In the genomic region with DNA sequence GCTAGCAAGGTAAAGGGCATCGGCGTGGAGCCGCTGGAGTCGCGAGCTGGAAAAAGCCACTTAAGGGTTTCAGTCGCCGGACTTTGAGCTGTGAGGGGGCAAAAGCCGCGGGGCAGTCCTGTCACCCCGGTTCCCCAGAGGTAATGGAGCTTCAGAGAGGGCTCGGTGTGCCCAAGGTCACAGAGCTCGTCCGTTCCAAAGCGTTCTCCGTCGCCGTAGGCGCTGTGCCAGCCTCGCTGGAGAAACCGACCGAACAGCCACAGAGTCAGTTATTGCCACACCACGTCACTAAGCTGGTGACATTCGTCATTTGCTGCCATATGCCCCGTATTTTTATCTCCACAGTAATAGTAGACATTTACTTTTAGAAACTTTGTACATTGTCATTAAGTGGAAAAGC, we compare ENCODE assay signal across 8 mouse cellular contexts. TPM values are rescaled to one million over a fixed set of nuclear protein-coding genes. Genes with fewer than 3 reads are reported as not detected.
DNase-seq lines count a peak whose midpoint lies in the region; ATAC-seq and TF ChIP-seq lines count a peak whose summit lies in the region.

No protein-coding gene starts in this region.

- no peaks in the 10 kb centered on the region for H3K27me3 ChIP-seq in hindbrain, postnatal 0 days (ENCODE audit: insufficient read depth, low read length)
- no peaks in the 10 kb centered on the region for H3K27me3 ChIP-seq in limb, embryonic 10.5 days (ENCODE audit: low read depth, poor library complexity, severe bottlenecking)
- no peaks in the 10 kb centered on the region for H3K27me3 ChIP-seq in stomach, embryonic 16.5 days (ENCODE audit: control insufficient read depth, insufficient read depth, low read length)

- no peaks in the 10 kb centered on the region for H3K9me3 ChIP-seq in hindbrain, postnatal 0 days (ENCODE audit: low read length)
- H3K9me3 ChIP-seq in limb, embryonic 10.5 days (replicated peaks): no peaks in the 10 kb centered on the region
- no peaks in the 10 kb centered on the region for H3K9me3 ChIP-seq in stomach, embryonic 16.5 days (replicated peaks; ENCODE audit: control insufficient read depth, low read length)

- H3K27ac ChIP-seq in hindbrain, postnatal 0 days: peak overlapping the region; percentile 95
- H3K27ac ChIP-seq in limb, embryonic 10.5 days: peak overlapping the region; percentile 93
- H3K27ac ChIP-seq in stomach, embryonic 16.5 days (ENCODE audit: low read length): peak overlapping the region; percentile 96

- peak overlapping the region; percentile 84 for H3K9ac ChIP-seq in hindbrain, postnatal 0 days (replicated peaks; ENCODE audit: low read length)
- H3K9ac ChIP-seq in stomach, embryonic 16.5 days (ENCODE audit: low read length): peak overlapping the region; percentile 98

- TF ChIP-seq CTCF in hindbrain, postnatal 0 days (IDR thresholded peaks at IDR 0.05; ENCODE audit: low read depth): no peak

- peaks cover 8% of the 10 kb centered on the region for H3K4me1 ChIP-seq in hindbrain, postnatal 0 days (ENCODE audit: insufficient read depth, low read length)
- H3K4me1 ChIP-seq in limb, embryonic 10.5 days: peaks cover 12% of the 10 kb centered on the region
- H3K4me1 ChIP-seq in stomach, embryonic 16.5 days (ENCODE audit: control insufficient read depth, insufficient read depth, low read length): peaks cover 16% of the 10 kb centered on the region

- intact Hi-C loops in gastrocnemius, postnatal 14 days (cut with DNase I; ENCODE audit: low total_unique reads): no loop called here

- H3K4me3 ChIP-seq in hindbrain, postnatal 0 days (ENCODE audit: low read length): peak overlapping the region; percentile 72
- peak overlapping the region; percentile 95 for H3K4me3 ChIP-seq in limb, embryonic 10.5 days
- peak overlapping the region; percentile 98 for H3K4me3 ChIP-seq in stomach, embryonic 16.5 days (replicated peaks; ENCODE audit: low read length)

- H3K4me2 ChIP-seq in hindbrain, postnatal 0 days (ENCODE audit: low read depth, low read length): peak overlapping the region; percentile 68
- peak overlapping the region; percentile 72 for H3K4me2 ChIP-seq in stomach, embryonic 16.5 days (ENCODE audit: low read depth, low read length)

- ATAC-seq in common myeloid progenitor, adult 5-6 weeks (replicated peaks; ENCODE audit: low read depth, poor library complexity, severe bottlenecking): peak; percentile 64
- peak; percentile 52 for ATAC-seq in hindbrain, postnatal 0 days
- peak; percentile 74 for ATAC-seq in megakaryocyte-erythroid progenitor cell, adult 5-6 weeks (replicated peaks; ENCODE audit: low FRiP score, low TSS enrichment, poor library complexity, severe bottlenecking)
- ATAC-seq in stomach, embryonic 16.5 days (ENCODE audit: insufficient read depth, low FRiP score): peak; percentile 62

- H3K36me3 ChIP-seq in hindbrain, postnatal 0 days (ENCODE audit: insufficient read depth, low read length): no peaks in the 10 kb centered on the region
- peaks cover 14% of the 10 kb centered on the region; the same call in 1 of the 2 replicates for H3K36me3 ChIP-seq in limb, embryonic 10.5 days
- no peaks in the 10 kb centered on the region for H3K36me3 ChIP-seq in stomach, embryonic 16.5 days (ENCODE audit: control insufficient read depth, insufficient read depth, low read length)

- DNase-seq in CD4-positive, CD25-positive, alpha-beta regulatory T cell, adult 2 months (ENCODE audit: low read depth, low spot score): peak; percentile 79
- DNase-seq in adrenal gland, adult (ENCODE audit: inconsistent age in 2 of 2, low spot score in 1 of 2): peak; percentile 90 to 96
- DNase-seq in gastrocnemius, postnatal 14 days: peak; percentile 79
- DNase-seq in hindbrain, postnatal 0 days (ENCODE audit: low spot score): peak; percentile 75
- DNase-seq in limb, embryonic 10.5 days (ENCODE audit: low spot score): no peak

- 1% methylated on average over 24 of the region's 24 CpGs for WGBS in hindbrain, postnatal 0 days
- WGBS in limb, embryonic 10.5 days: under 1% methylated on average over 24 of the region's 24 CpGs
- 0% methylated on average over 24 of the region's 24 CpGs for WGBS in stomach, embryonic 16.5 days

RNA-seq across cellular contexts. Expression of a gene that starts 0.4 kb away (rescaled TPM):
- 32.4 and 34.1 TPM in 2 replicates for total RNA-seq in common myeloid progenitor, adult 5-6 weeks (2017)
- total RNA-seq in gastrocnemius, postnatal 14 days (2021): 10 to 100 TPM; 32.0 to 33.5 TPM
- 62.5 and 72.6 TPM in 2 replicates for total RNA-seq in hindbrain, postnatal 0 days (2014; rRNA removed)
- polyA plus RNA-seq in hindbrain, postnatal 0 days (2015; fragmentation: Nextera tagmentation; extraction: Ambion mirVana): 139 and 144 TPM in 2 replicates
- 195 and 198 TPM in 2 replicates for polyA plus RNA-seq in limb, embryonic 10.5 days (2016; fragmentation: Nextera tagmentation; extraction: Ambion mirVana)
- 52.3 and 71.1 TPM in 2 replicates for total RNA-seq in megakaryocyte-erythroid progenitor cell, adult 5-6 weeks (2014; fragmentation: Nextera tagmentation)
- 31.6 and 38.2 TPM in 2 replicates for total RNA-seq in megakaryocyte-erythroid progenitor cell, adult 5-6 weeks (2017)
- polyA plus RNA-seq in stomach, embryonic 16.5 days (2015; fragmentation: Nextera tagmentation; extraction: Ambion mirVana): 78.3 and 84.7 TPM in 2 replicates

RNA-seq across cellular contexts. Expression of a gene that starts 0.5 kb away (rescaled TPM):
- total RNA-seq in common myeloid progenitor, adult 5-6 weeks (2017): 16.8 and 30.8 TPM in 2 replicates
- 100 to 1,000 TPM; 341 to 397 TPM for total RNA-seq in gastrocnemius, postnatal 14 days (2021)
- total RNA-seq in hindbrain, postnatal 0 days (2014; rRNA removed): 109 and 133 TPM in 2 replicates
- 54.7 and 59.2 TPM in 2 replicates for polyA plus RNA-seq in hindbrain, postnatal 0 days (2015; fragmentation: Nextera tagmentation; extraction: Ambion mirVana)
- polyA plus RNA-seq in limb, embryonic 10.5 days (2016; fragmentation: Nextera tagmentation; extraction: Ambion mirVana): 51.2 and 65.5 TPM in 2 replicates
- total RNA-seq in megakaryocyte-erythroid progenitor cell, adult 5-6 weeks (2014; fragmentation: Nextera tagmentation): 64.1 and 92.7 TPM in 2 replicates
- total RNA-seq in megakaryocyte-erythroid progenitor cell, adult 5-6 weeks (2017): 46.0 and 49.4 TPM in 2 replicates
- 84.6 and 94.3 TPM in 2 replicates for polyA plus RNA-seq in stomach, embryonic 16.5 days (2015; fragmentation: Nextera tagmentation; extraction: Ambion mirVana)

RNA-seq across cellular contexts. Expression of a gene that starts 18.6 kb away (rescaled TPM):
- total RNA-seq in common myeloid progenitor, adult 5-6 weeks (2017): 51.3 and 54.3 TPM in 2 replicates
- total RNA-seq in gastrocnemius, postnatal 14 days (2021): 10 to 100 TPM; 37.3 to 39.4 TPM
- 65.3 and 81.6 TPM in 2 replicates for total RNA-seq in hindbrain, postnatal 0 days (2014; rRNA removed)
- 102 TPM in 2 replicates for polyA plus RNA-seq in hindbrain, postnatal 0 days (2015; fragmentation: Nextera tagmentation; extraction: Ambion mirVana)
- 201 and 208 TPM in 2 replicates for polyA plus RNA-seq in limb, embryonic 10.5 days (2016; fragmentation: Nextera tagmentation; extraction: Ambion mirVana)
- 62.4 and 91.6 TPM in 2 replicates for total RNA-seq in megakaryocyte-erythroid progenitor cell, adult 5-6 weeks (2014; fragmentation: Nextera tagmentation)
- 49.2 and 93.1 TPM in 2 replicates for total RNA-seq in megakaryocyte-erythroid progenitor cell, adult 5-6 weeks (2017)
- polyA plus RNA-seq in stomach, embryonic 16.5 days (2015; fragmentation: Nextera tagmentation; extraction: Ambion mirVana): 128 and 129 TPM in 2 replicates

RNA-seq across cellular contexts. Expression of a gene that starts 28.3 kb away (rescaled TPM):
- 1.1 and 4.9 TPM in 2 replicates for total RNA-seq in common myeloid progenitor, adult 5-6 weeks (2017)
- not detected for total RNA-seq in gastrocnemius, postnatal 14 days (2021)
- not detected in 2 replicates for total RNA-seq in hindbrain, postnatal 0 days (2014; rRNA removed)
- 2.7 and 4.8 TPM in 2 replicates for polyA plus RNA-seq in hindbrain, postnatal 0 days (2015; fragmentation: Nextera tagmentation; extraction: Ambion mirVana)
- polyA plus RNA-seq in limb, embryonic 10.5 days (2016; fragmentation: Nextera tagmentation; extraction: Ambion mirVana): not detected in 2 replicates
- 1.6 and 2.0 TPM in 2 replicates for total RNA-seq in megakaryocyte-erythroid progenitor cell, adult 5-6 weeks (2014; fragmentation: Nextera tagmentation)
- total RNA-seq in megakaryocyte-erythroid progenitor cell, adult 5-6 weeks (2017): 5.6 and 6.0 TPM in 2 replicates
- 0.30 TPM in 1 of 2 replicates, not detected in the other for polyA plus RNA-seq in stomach, embryonic 16.5 days (2015; fragmentation: Nextera tagmentation; extraction: Ambion mirVana)

RNA-seq across cellular contexts. Expression of a gene that starts 37.5 kb away (rescaled TPM):
- 0.78 and 0.82 TPM in 2 replicates for total RNA-seq in common myeloid progenitor, adult 5-6 weeks (2017)
- 1 to 10 TPM; 9.6 to 9.8 TPM for total RNA-seq in gastrocnemius, postnatal 14 days (2021)
- total RNA-seq in hindbrain, postnatal 0 days (2014; rRNA removed): 121 and 127 TPM in 2 replicates
- polyA plus RNA-seq in hindbrain, postnatal 0 days (2015; fragmentation: Nextera tagmentation; extraction: Ambion mirVana): 60.8 and 66.9 TPM in 2 replicates
- 23.4 and 33.1 TPM in 2 replicates for polyA plus RNA-seq in limb, embryonic 10.5 days (2016; fragmentation: Nextera tagmentation; extraction: Ambion mirVana)
- 1.2 TPM in 1 of 2 replicates, not detected in the other for total RNA-seq in megakaryocyte-erythroid progenitor cell, adult 5-6 weeks (2014; fragmentation: Nextera tagmentation)
- 1.6 TPM in 1 of 2 replicates, not detected in the other for total RNA-seq in megakaryocyte-erythroid progenitor cell, adult 5-6 weeks (2017)
- 28.8 and 29.5 TPM in 2 replicates for polyA plus RNA-seq in stomach, embryonic 16.5 days (2015; fragmentation: Nextera tagmentation; extraction: Ambion mirVana)
